Mouse (Mus musculus) adrenal gland, adult (tissue): ENCODE data around the gene Neurod2.

Source experiments
- DNase-seq, 2 experiments: peaks; one replicate each; pipeline ENCODE4 v3.0.0; 2022 to 2023; ENCODE audit warnings: low spot score in 1 of 2; ENCODE audit not compliant: inconsistent age in 2 of 2

Gene Neurod2

DNA sequence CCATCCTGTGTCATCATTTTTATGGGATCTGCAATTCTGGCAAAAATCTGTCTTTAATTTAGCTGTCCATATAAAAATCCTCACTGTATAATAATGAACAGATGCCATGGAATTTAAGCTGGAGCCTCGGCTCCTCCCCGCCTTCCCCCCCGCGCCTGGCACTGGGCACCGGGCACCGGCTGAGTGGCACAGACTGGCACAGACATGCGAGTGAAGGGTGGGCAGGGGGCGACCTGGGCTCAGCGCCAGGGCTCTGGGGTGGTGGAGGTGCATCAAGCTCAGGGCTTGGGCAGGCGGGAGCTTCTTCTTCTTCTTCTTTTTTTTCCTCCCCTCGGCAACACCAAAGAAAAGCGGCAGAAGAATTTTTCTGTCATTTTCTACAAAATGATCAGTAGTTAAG is 9.1 kb downstream of the Neurod2 start:
- no peak for DNase-seq

DNA sequence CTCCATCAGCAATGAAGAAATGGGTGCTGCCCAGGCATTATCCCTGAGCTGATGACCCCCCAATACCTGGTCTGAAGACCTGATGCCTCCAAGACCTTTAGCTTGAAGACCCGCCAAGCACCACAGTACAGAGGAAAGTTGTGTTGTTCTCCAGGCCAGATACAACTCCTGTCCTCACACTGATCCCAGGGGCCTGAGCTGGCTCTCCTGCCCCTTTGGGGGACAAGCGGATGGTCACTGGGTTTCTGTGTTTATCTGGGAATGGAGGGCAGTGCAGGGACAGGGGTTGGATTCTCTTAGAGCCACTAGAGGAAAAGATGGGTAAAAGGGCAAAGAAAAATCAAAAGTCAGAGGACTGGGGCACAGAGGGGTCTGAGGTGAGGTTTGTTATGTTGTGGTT is 9.5 kb downstream of the Neurod2 start:
- no peak for DNase-seq

DNA sequence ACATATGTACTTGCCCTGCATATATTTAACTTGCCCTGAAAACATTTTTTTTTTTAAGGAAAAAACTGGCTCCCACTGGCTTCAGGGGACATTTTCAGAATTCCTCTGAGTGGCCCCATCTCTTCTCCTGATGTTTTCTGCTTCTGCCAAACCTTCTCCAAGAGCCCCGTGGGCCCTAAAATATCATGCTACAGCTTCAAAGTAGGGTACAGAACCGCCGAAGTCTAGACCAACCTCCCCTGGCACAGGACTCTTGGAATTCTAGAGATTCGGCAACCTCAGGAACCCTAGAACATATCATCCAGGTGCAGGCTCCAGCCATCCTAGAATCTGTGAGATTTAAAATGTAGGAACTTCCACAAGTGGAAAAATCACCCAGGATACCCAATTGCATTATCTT is 9.9 kb downstream of the Neurod2 start:
- DNase-seq = no peak

DNA sequence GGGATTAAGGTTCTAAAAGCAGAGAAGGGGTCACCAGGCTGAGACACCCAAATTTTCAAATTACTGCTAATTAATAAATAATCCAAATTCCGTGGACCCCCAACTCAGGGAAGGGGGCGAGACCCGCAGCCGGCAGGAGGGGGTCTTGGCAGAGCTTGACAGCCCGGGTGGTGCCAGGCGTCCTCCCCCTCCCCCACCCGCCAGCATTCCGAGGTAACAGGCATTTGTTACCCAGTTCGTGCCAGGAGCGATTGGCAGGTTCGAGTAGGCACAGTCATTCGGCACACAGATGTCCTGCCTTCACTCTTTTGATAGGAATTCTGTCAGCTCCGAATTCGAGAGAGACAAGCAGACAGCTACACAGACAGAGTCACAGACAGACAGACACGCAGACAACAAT is 10.3 kb downstream of the Neurod2 start:
- no peak for DNase-seq

DNA sequence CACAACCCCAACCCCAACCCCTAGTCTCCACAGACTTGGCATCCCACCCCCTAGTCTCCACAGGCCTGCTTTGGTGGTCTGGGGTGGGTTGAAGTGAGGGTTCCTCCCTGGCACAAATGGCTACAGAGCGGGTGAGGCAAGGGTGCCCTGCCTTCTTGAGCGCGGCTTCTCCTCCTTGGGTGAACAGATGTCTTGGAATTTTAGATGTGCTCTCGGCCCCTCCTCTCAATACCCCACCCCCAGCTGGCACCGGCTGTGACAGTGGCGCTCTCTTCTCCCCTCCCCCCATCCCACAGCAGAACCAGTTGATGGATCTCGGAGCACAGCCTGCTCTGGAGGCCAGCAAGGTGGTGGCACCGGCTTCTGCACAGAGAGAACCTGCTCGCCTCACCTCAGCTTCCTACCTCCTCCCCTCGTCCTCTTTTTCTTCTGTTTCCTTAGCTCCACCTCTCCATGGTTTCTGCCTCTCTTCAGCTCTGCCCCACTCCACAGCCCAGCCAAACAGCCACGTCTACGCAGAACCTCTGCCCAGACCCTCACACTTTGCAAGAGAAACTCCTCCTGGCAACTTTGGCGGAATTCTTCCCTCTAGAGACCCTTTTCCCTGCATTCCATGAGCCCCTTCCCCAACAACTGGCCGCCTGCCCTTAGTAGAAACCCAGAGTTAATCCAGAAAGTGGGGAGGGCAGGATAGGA is 10.9 kb downstream of the Neurod2 start:
- no peak for DNase-seq

DNA sequence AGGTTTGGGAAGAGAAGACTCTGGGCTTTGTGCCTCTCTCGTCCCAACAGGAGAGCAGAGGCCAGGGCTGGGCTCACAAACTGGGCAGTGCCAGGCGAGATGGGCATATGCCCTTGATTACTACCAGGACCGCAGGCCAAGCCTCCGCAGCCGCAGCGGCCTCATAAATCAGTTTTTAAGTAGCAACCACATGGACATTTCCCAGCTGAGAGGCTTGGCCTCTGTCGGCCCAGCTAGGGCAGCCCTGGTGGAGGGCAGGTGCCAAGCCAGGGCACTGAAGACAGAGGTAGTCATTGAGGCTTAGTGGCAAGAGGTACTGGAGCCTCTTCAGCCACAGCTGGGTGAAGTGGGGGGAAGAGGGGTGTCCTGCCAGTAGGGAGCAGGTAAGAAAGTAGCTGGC is 12.0 kb downstream of the Neurod2 start:
- DNase-seq = peak in 1 of 2 experiments; percentile 16

DNA sequence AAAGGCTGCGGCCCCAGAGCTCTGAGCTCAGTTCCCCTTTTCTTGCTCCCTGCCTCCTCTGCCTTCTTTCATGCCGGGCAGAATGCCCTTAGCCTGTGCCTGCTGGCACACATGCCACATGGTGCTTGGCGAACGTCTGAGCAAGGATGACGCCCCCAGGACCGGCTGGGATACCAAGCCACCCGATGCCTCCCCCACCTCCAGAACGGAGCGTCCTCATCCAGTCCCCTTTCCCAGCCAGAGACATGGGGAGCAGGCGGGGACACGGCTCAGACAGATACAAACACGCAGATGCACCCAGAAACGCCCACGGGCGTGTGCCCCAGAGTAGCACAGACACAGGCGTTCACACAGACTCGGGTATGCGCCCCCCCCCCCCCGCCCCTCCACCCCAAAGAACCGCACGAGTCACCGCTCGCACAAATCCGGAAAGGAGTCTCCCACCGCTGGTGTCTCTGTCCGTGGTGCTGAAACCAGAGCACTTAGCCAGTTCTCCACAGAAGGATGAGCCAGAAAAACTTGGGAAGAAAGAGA is 15.6 kb downstream of the Neurod2 start:
- DNase-seq = peak; percentile 45 to 81

DNA sequence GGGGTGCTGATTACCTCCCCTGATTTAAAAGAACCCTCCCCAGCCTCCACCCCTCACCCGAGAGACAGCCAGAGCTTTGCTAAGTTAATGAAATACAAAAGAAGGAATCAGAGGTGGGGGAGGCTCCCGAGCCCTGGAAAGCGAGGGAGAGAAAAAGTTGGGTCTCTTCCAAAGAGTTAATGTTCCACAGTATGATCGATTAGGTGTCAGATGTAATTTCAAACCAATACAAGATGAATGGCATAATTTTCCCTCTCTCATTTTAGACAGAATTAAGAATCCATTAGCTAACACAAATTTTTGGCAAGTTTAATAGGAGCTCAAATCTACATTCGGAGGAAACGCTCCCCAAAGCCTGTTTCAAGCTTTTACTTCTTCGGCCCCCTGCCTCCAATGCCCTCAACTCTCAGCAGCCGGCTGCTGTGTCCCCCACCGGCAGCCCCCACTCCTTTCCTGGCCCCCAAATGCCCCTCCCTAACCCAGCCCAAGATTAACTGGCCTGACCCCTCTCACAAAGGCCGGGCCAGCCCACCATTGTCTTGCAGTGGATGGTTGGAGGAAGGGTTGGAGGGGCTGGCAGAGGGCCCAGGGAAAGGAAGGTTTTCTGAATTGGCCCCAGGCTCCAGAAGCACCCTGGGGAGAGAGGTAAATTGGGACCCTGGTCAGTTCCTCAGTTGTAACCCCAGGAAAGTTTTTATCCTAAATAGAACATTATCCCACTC is 30.8 kb downstream of the Neurod2 start:
- DNase-seq = no peak

DNA sequence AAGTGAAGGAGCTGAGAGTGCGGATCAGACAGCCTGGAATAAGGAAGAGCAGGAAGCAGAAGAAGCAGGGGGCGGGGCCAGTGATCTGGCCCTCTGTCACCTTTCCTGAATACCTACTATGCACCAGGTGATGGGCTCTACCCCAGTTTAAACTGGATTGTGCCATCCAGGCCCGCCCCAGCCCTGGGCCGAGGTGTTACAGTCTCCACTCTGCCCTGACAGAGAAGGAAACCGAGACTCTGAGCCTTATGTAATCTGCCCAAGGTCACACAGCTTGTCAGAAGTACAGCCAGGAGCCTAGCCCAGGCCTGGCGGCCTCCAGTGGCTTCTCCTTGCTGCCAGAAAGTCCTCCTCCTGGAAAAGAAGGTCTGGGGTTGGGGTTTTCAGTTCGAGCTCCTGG is 31.7 kb downstream of the Neurod2 start:
- DNase-seq = peak; percentile 75 to 88

DNA sequence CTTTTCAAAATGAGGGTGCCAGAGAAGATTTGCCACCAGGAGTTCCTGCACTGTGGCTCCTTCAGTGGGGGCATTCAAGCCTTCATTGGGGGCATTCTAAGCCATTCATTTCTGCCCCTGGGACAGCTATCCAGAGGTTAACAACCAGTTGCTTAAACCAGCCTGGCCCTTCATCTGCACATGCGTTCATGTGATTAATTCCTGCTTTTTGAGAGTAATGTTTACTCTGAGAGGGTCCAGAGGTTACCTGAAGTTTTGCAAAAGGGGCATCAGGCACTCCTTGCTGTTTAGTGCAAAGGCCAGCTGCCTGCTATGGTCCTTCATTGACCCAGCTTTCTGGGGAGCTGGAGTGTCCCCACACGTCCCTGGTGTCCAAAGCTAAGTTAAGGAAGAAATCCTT is 32.5 kb downstream of the Neurod2 start:
- no peak for DNase-seq

DNA sequence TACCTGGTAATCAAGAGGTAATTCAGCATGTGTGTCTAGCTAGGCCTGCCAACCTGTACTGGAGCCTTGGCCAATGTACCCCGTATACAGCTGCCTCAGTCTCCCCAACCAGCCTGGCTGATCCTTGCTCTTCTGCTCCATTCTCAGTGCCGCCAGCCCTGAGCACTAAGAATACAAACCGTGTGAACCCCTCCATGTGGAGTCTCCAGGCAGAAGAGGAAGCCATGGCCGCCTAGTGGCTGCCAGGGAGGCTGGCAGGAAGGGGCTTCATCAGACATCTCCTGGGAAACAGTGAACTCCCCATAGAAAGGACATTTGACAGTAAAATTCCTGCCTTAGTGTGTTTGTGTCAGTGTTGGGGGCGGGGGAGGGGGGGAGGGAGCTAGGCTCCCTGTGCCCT is 33.2 kb downstream of the Neurod2 start:
- peak in 1 of 2 experiments; percentile 37 for DNase-seq

DNA sequence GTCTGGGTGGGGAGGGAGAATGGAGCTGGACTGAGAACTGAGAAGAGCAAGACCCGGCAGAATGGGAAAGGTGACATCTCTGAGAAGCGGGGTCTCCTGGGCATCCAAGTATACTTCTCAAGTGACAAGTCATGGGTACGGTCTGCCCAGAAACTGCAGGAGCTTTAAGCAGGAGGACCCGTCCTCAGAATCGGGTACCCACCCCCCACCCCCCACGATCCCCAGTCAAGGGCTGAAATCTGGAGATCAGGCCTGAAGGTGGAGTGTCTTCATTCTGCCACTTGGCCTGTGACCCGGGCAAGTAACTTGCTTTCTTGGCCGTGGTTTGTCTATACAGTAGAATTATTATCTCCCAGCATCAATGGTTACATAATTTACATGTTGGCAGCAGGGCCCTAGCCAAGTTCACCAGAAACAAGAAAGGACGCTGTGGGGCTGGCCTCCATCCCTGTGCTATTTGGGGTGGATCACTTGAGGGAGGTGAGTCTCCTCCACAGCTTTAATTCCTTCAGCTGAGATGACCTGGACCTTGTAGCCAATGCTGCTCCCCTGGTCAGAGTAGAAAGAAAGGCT is 34.3 kb downstream of the Neurod2 start:
- DNase-seq = peak in 1 of 2 experiments; percentile 36

DNA sequence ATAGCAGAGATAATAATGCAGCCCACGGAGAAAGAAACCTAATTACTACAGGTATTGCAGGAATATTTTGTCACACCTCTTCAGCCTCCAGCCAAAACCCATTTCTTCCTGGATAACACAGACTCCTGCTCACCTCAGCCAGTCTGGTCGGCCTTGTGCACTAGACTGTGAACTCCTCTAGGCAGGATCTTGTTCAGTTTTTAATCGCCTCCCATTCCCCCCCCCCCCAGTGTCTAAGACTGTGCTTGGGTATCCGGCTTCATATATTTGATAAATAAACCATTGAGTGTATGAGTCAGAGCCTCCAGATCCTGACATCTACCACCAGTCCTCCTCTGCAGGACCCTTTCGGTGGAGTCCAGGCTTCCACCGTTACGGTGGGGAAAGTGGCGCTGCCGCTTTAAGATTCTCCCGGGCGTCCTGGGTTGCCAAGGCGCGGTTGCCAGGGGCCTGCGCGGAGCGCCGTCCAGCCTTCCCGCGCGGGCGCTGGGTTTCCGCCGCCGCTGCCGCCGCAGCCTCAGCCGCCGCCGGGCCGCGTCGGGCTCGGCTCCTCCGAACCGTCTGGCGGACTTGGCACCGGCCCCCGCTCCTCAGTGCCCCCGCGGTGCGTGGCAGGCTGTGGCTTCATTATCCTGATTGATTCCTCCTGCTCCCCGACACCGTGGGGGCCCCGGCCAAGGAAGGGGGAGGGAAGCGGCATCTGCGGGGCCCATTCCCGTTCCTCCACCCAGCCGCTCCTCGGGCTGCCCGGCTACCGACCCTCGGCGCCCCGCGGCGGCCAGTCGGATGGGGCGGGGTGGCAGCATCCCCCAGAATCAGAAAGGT is 35.0 kb downstream of the Neurod2 start:
- DNase-seq = peak; percentile 78 to 87

DNA sequence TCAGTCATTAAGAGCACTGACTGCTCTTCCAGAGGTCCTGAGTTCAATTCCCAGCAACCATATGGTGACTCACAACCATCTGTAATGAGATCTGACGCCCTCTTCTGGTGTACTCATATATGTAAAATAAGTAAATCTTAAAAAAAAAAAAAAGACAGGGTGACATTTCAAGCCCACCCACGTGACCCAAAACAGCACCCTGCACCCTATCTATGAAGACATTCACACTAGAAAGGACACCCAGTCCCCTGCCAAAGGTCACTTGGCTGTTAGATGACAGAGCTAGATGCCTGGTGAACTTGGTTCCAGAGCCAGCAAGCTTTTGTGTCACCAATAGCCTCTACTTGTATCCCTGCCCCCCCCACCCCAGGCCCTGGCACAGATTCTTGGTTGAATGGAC is 36.4 kb downstream of the Neurod2 start:
- no peak for DNase-seq

DNA sequence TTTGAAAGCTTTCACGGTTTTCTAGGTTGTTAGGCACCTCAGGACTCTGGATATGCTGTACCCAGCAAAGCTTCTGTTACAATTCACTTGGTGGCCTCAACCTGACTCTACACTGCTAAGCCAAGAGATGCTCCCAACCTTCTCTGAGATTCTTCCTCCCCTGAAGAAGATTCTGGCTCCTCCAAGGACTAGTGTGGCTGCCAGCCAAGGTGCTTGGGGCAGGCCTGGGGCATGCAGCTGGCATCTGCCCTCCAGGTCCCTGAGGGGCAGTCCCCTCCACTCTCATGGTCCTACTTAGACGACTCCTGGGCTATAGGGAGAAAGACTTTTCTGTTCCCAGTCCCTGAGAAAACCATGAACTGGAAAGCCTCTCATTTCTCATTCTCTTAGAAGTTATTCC is 38.5 kb downstream of the Neurod2 start:
- DNase-seq = no peak

DNA sequence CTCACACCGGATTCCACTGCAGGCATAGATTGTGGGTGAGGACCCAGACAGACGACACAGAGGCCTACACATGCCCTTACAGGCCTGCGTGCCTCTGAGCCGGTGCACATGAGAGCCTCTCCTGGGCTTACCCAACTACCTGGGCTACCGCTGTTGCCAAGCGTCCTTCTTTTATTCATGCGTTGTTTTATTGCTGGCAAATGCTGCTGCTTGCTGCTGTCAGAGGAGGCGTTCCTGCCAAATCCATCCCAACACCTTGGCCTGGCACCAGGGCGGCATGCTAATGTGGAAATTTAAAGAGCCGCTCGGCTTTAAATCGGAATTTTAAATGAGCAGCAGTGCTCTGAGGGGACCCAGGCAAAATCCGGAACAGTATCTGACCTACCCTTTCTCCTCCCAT is 39.6 kb downstream of the Neurod2 start:
- no peak for DNase-seq

DNA sequence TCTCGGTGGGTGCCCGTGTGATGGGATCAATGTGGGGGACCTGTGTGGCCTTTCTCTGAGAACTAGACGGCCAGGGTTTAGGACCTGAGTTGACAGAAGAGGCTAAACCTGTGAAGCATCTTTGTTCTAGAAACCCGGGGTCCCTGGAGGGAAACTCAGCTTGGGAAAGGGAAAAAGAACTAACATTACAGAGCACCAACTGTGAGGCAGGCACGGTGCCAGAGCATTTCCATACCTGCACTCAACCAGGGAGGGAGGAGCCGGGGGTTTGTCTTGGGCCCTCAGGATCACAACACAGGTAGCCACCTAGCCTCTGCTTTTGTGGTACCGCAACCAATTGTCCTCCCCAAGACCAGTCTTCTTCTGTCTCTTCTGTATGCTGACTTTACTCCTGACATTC is 41.5 kb downstream of the Neurod2 start:
- no peak for DNase-seq

DNA sequence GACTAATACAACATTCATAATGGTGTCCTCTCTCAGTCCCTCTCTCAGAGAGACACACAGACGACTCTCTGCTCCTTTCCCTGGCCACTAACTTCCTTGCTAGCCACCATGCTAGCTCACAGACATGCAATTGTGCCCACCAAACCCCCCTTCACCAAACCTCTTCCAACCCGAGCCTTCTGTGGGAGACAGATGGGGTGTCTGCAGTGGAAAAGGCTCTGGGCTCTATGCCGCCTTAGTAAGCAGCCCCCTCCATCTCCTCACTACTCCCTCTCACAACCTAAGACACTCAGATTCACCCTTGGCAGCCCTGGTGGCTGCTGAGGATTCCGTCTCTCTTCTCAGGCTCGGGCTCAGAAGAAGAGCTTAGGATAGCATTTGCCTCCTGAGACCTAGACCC is 41.9 kb downstream of the Neurod2 start:
- DNase-seq = no peak

DNA sequence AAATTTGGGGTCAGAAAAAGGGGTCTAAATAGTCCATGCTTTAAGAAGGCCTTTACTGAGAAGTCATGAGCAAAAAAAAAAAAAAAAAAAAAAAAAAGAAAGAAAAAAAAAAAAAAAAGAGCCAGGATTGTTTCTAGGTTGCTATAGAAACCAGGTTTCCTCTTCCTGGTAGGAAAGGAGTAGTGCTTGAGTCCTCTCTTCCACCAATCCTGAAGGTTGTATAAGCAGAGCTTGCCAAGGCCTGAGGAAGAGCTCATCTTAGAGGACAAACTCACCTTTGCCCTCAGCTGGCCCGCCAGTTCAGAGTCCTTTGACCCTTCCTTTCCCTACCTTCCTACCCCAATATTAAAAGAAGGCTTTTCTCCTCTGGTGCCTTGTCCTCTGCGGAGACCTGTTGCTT is 44.1 kb downstream of the Neurod2 start:
- no peak for DNase-seq

DNA sequence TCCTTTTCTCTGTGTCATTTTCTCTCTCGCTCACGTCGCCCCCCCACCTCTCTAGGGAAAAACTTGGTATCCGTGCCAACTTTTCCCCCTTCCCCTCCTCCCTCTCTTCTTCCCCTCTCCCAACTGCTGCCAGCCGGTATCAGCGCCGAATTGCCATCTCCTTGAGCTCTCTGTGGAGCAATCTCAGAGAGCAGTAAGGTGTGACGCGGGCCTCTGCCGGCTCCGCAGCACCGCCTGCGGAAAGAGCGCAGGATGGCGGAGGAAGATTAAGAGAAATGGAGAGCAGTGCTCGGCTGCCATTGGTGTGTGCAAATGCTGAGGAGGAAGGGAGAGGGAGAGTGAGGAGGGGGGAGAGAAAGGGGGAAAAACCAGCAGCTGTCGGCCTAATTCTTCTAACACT is 45.2 kb downstream of the Neurod2 start:
- DNase-seq = no peak

DNA sequence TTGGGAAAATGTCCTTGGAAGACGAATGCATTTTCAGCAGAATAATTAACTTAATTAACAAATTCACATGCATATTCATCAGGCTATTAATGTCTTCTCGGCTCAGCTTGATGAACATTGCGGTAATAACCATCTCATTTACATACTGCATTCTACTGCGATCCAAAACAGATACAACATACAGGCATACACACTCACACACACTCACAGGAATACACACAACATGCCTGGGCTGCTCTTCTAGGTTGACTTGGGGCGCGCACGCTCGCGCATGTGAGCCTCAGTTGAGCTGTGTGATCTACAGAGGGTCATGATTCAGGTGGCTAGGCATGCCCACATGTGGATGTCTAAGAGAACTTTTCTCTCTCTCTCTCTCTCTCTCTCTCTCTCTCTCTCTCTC is 45.7 kb downstream of the Neurod2 start:
- no peak for DNase-seq
